Mouse (Mus musculus): ENCODE data around the gene Gapdhs. TPM values are rescaled to one million over a fixed set of nuclear protein-coding genes. Genes with fewer than 3 reads are reported as not detected.

Gene Gapdhs
- not detected in 2 replicates for polyA plus RNA-seq (2012; ENCODE audit: low replicate concordance)

DNA sequence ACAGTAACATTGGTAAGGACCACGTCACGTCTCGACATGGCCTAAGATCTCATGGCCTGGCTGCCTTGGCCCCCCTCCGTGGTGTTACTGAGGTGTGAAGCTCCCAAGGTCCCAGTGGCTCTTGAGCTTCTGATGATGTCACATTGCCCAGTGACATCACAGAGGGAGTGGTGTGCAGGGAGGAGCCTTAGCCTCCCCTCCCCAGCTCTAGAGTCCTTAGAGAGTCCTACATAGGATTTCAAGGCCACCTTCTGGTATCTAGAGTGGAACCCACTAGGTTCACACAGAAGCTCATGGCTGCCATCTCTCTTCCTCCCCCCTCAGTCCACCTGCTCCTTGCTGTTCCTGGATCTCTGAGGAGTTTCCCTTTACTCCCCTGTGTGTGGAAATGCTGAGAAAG is at the start of gene Gapdhs:
Gapdhs (minus strand) TSS at position 65 of the 400 bp plus-strand sequence.

DNA sequence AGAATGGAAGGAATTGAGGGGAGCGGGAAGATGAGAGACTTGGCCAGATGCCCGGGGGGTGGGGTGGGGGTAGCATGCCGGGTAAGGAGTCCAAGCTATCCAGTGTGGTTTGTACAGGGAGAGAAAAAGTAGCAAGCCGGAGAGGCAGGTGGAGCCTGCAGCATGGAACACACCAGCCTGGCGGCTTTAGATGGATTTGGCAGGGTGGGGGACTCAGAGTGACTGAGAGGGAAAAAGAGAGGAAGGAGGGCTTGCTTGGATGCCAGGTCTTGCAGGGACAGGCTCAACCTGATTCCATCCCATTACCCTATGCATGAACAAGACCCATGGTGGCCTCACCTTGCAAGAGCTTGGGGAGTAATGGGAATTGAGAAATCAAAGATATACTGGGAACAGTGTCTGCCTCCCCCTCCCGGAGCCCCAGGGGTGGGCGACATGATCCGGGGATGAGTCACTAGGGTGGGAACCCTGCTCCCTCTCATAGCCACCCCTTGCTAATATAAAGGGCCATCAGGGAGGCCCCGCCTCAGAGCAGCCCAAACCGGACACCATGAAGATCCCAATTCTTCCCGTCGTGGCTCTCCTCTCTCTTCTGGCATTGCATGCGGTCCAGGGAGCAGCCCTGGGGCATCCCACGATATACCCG is 44.0 kb upstream of the Gapdhs start, which contains the start of gene Krtdap:
Krtdap (plus strand) TSS at position 520 of the 646 bp plus-strand sequence.

DNA sequence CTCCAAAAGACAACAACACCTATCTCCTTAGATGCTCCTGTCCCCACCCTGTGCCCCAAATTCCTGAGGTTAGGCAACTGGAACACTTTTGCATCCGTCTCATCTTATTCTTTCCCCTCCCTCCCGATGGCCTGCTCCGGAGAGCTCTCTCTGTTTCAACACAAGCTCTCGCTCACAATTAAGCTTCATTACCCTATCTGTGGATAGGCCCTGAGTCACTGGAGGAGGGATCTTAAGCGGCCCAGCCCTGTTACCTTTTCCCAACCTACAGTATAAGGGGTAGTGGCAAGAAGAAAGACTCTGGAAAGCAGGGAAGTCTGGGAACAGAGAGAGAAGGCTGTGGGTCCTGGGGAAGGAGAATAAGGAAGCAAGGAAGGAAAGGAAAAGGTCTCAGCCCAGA is 20.0 kb upstream of the Gapdhs start, which contains the start of gene Dmkn:
Dmkn (plus strand) TSS at position 301 of the 400 bp plus-strand sequence.

DNA sequence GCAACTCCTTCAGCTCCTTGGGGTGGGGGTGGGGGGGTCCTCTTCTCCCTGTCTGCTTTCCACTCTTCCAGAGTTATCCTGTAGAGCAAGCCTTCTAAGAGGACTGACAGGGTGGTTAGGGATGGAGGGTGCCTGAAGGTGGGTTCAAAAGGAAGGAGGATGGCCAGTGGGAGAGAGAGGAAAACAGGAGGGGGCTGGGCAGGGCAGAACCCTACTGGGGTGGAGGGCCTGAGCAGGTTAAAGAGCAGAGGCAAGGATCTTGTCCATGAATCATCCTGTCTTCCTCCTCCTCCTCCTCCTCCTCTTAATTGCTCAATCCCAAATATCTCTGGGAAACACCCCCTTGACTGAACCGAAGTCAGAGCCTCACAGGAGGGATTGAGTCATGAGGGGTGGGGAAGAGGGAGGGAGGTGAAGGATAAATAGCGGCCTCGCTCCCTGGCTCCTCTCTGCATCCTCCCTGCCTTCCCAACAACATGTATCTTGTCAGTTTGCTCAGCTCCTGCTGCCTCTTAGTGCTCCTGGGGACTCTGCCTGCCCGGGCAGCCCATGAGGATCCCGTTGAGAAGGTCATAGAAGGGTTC is 7.7 kb upstream of the Gapdhs start, which contains the start of gene Sbsn:
Sbsn (plus strand) TSS at position 386 of the 584 bp plus-strand sequence.

DNA sequence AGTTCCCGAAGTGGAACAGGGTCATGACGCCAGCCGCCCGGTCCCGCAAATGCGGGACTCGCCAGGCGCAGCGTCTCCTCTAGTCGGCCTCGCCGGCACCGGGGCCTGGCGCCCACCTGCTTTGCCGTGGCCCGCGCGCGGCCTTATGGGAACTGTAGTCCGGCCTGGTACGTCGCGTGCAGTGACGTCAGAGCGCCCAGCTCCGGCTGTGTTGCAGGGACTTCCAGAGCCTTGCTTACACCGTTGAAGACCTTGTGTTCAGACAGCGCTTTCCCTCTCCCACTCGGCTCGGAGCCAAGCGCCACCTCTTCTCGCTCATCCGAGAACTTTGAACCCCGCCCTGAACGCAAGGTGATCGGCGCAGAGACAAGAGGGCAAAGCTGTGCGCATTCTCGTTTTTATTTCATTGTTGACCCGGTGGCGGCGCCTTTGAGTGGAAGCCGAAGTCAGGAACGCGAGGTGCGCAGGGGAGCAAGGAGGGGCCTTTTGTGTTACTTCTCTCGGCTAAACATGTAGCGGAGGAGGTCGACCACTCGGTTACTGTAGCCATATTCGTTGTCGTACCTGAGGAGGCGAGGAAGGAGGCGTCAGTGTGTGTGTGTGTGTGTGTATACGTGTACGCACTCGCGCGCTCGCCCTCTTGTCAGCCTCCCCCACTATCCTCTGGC is 14.0 kb downstream of the Gapdhs start, which contains the start of gene Tmem147:
Tmem147 (minus strand) TSS at position 145 of the 668 bp plus-strand sequence.

GRCm38 (mm10) chr7:30711942-30712341 is 31.5 kb downstream of the Gapdhs start, which contains the start of gene Atp4a:
TSS of gene Atp4a (plus strand) at chr7:30712209.

DNA sequence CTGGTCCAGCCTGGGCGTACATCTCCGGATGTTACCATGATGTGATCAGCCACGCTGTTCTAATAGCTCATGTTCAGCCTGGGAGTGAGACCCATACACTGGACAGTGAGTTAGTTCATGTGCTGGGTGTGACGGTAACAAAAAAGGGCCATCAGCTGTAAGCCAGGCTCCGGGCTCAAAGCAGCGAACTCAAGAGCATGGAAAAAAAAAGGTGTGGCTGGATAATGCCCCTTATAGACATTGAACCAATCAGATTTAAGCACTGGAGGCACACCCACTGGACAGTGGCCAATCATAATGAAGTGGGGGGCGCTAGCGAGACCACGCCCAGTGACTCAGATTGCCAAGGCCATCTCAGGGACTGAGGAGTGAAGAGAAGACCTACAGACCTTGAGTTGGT is 44.9 kb downstream of the Gapdhs start, which contains the start of gene 2200002J24Rik:
2200002J24Rik (plus strand) TSS at position 338 of the 400 bp plus-strand sequence.

Other genes starting within 250 kb of the Gapdhs start
- gene Arhgap33, start 208.6 kb downstream of the Gapdhs start, polyA plus RNA-seq (2012; ENCODE audit: low replicate concordance): 121 and 163 TPM in 2 replicates
- gene Hspb6, start 191.5 kb downstream of the Gapdhs start, polyA plus RNA-seq (2012; ENCODE audit: low replicate concordance): 22.9 and 50.6 TPM in 2 replicates
- gene Proser3, start 191.4 kb downstream of the Gapdhs start, polyA plus RNA-seq (2012; ENCODE audit: low replicate concordance): 29.4 and 49.1 TPM in 2 replicates
- gene Lin37, start 183.8 kb downstream of the Gapdhs start, polyA plus RNA-seq (2012; ENCODE audit: low replicate concordance): 59.6 and 64.2 TPM in 2 replicates
- 12.7 and 61.9 TPM in 2 replicates for gene U2af1l4, start 180.4 kb downstream of the Gapdhs start, polyA plus RNA-seq (2012; ENCODE audit: low replicate concordance)
- gene Gm49396, start 180.3 kb downstream of the Gapdhs start, polyA plus RNA-seq (2012; ENCODE audit: low replicate concordance): 1.2 and 1.6 TPM in 2 replicates
- 17.5 and 44.6 TPM in 2 replicates for gene Psenen, start 180.1 kb downstream of the Gapdhs start, polyA plus RNA-seq (2012; ENCODE audit: low replicate concordance)
- 8.1 and 20.3 TPM in 2 replicates for gene Igflr1, start 178.3 kb downstream of the Gapdhs start, polyA plus RNA-seq (2012; ENCODE audit: low replicate concordance)
- 143 and 153 TPM in 2 replicates for gene Kmt2b, start 155.0 kb downstream of the Gapdhs start, polyA plus RNA-seq (2012; ENCODE audit: low replicate concordance)
- 133 and 177 TPM in 2 replicates for gene Zbtb32, start 144.8 kb downstream of the Gapdhs start, polyA plus RNA-seq (2012; ENCODE audit: low replicate concordance)
- gene Upk1a, start 130.8 kb downstream of the Gapdhs start, polyA plus RNA-seq (2012; ENCODE audit: low replicate concordance): 1.3 TPM in 1 of 2 replicates, not detected in the other
- gene Cox6b1, start 117.5 kb downstream of the Gapdhs start, polyA plus RNA-seq (2012; ENCODE audit: low replicate concordance): 47.1 and 83.9 TPM in 2 replicates
- gene Etv2, start 107.8 kb downstream of the Gapdhs start, polyA plus RNA-seq (2012; ENCODE audit: low replicate concordance): 0.35 TPM in 1 of 2 replicates, not detected in the other
- gene Rbm42, start 93.4 kb downstream of the Gapdhs start, polyA plus RNA-seq (2012; ENCODE audit: low replicate concordance): 329 and 344 TPM in 2 replicates
- 7.2 and 44.1 TPM in 2 replicates for gene Haus5, start 78.7 kb downstream of the Gapdhs start, polyA plus RNA-seq (2012; ENCODE audit: low replicate concordance)
- gene Pmis2, start 72.1 kb downstream of the Gapdhs start, polyA plus RNA-seq (2012; ENCODE audit: low replicate concordance): not detected in 2 replicates
- not detected in 2 replicates for gene 2200002J24Rik, start 44.8 kb downstream of the Gapdhs start, polyA plus RNA-seq (2012; ENCODE audit: low replicate concordance)
- gene Atp4a, start 31.5 kb downstream of the Gapdhs start, polyA plus RNA-seq (2012; ENCODE audit: low replicate concordance): 0.20 TPM in 1 of 2 replicates, not detected in the other
- gene Tmem147, start 14.1 kb downstream of the Gapdhs start, polyA plus RNA-seq (2012; ENCODE audit: low replicate concordance): 134 and 143 TPM in 2 replicates
- gene Sbsn, start 7.8 kb upstream of the Gapdhs start, polyA plus RNA-seq (2012; ENCODE audit: low replicate concordance): 0.48 TPM in 1 of 2 replicates, not detected in the other
- gene Dmkn, start 20.1 kb upstream of the Gapdhs start, polyA plus RNA-seq (2012; ENCODE audit: low replicate concordance): not detected in 2 replicates
- gene Krtdap, start 44.2 kb upstream of the Gapdhs start, polyA plus RNA-seq (2012; ENCODE audit: low replicate concordance): not detected in 2 replicates
- gene Ffar2, start 80.1 kb upstream of the Gapdhs start, polyA plus RNA-seq (2012; ENCODE audit: low replicate concordance): 0.46 and 5.5 TPM in 2 replicates
- not detected in 2 replicates for gene Ffar3, start 112.5 kb upstream of the Gapdhs start, polyA plus RNA-seq (2012; ENCODE audit: low replicate concordance)
- 3.9 and 5.1 TPM in 2 replicates for gene Ffar1, start 117.9 kb upstream of the Gapdhs start, polyA plus RNA-seq (2012; ENCODE audit: low replicate concordance)
- 11.3 and 33.3 TPM in 2 replicates for gene Cd22, start 136.7 kb upstream of the Gapdhs start, polyA plus RNA-seq (2012; ENCODE audit: low replicate concordance)
- gene Mag, start 171.2 kb upstream of the Gapdhs start, polyA plus RNA-seq (2012; ENCODE audit: low replicate concordance): 0.84 and 1.1 TPM in 2 replicates
- not detected in 2 replicates for gene Hamp2, start 181.0 kb upstream of the Gapdhs start, polyA plus RNA-seq (2012; ENCODE audit: low replicate concordance)
- not detected in 2 replicates for gene Hamp, start 200.4 kb upstream of the Gapdhs start, polyA plus RNA-seq (2012; ENCODE audit: low replicate concordance)
- 142 TPM in 2 replicates for gene Usf2, start 213.1 kb upstream of the Gapdhs start, polyA plus RNA-seq (2012; ENCODE audit: low replicate concordance)
- 0.94 and 1.5 TPM in 2 replicates for gene Lsr, start 229.8 kb upstream of the Gapdhs start, polyA plus RNA-seq (2012; ENCODE audit: low replicate concordance)
- 0.07 TPM in 1 of 2 replicates, not detected in the other for gene Fam187b, start 230.1 kb upstream of the Gapdhs start, polyA plus RNA-seq (2012; ENCODE audit: low replicate concordance)